Mouse (Mus musculus) liver, embryonic 15.5 days (tissue): ENCODE measurements around the gene Pum2. TPM values are rescaled to one million over a fixed set of nuclear protein-coding genes. Genes with fewer than 3 reads are reported as not detected.

Experiments used
- ATAC-seq: fragments of 200-750 bp; cut with Nextera tagmentation; 2 replicates; pipeline ENCODE4 v1.8.0; 2017; ENCODE audit warnings: moderate number of reproducible peaks, mild to moderate bottlenecking, moderate library complexity; ENCODE audit not compliant: insufficient read depth
- H3K27ac ChIP-seq: fragments of 300-500 bp; sonication (generic); replicated peaks from 2 replicates; pipeline ENCODE4 v1.5.1; 2015; ENCODE audit warnings: mild to moderate bottlenecking, inconsistent platforms
- H3K27me3 ChIP-seq: fragments of 300-500 bp; sonication (generic); 2 replicates; pipeline ENCODE4 v1.6.1; 2015; ENCODE audit warnings: mild to moderate bottlenecking, inconsistent platforms
- H3K36me3 ChIP-seq: fragments of 300-500 bp; sonication (generic); replicated peaks from 2 replicates; pipeline ENCODE4 v1.6.1; 2015; ENCODE audit warnings: moderate library complexity, mild to moderate bottlenecking, inconsistent platforms
- H3K4me1 ChIP-seq: fragments of 300-500 bp; sonication (generic); replicated peaks from 2 replicates; pipeline ENCODE4 v1.6.1; 2015; ENCODE audit warnings: inconsistent platforms
- H3K4me2 ChIP-seq: fragments of 300-500 bp; sonication (generic); 2 replicates; pipeline ENCODE4 v1.6.1; 2015; ENCODE audit warnings: moderate library complexity, mild to moderate bottlenecking, inconsistent platforms
- H3K4me3 ChIP-seq: fragments of 300-500 bp; sonication (generic); replicated peaks from 2 replicates; pipeline ENCODE4 v1.5.1; 2015; ENCODE audit warnings: mild to moderate bottlenecking, inconsistent platforms
- H3K9ac ChIP-seq: fragments of 300-500 bp; sonication (generic); 2 replicates; pipeline ENCODE4 v1.6.1; 2015; ENCODE audit warnings: moderate library complexity, mild to moderate bottlenecking, inconsistent platforms
- H3K9me3 ChIP-seq: fragments of 300-500 bp; sonication (generic); replicated peaks from 2 replicates; pipeline ENCODE4 v1.6.1; 2016; ENCODE audit warnings: inconsistent platforms
- WGBS: fragments of 180-500 bp; shearing (Covaris S2); methylation state at CpG from one replicate; pipeline ENCODE4 v1.1.7; 2015; ENCODE audit warnings: mixed read lengths; ENCODE audit not compliant: insufficient replicate concordance; 5-methylcytosine and 5-hydroxymethylcytosine counted together
- polyA plus RNA-seq: library from polyadenylated mRNA; unstranded; fragments of >200 nt; fragmentation: Nextera tagmentation; extraction: Ambion mirVana; gene quantifications from 2 replicates; pipeline ENCODE4 v1.2.1, GENCODE M21; 2015

The Pum2 gene
- polyA plus RNA-seq, 1 experiment from 2014 or later, result 14.1 TPM

GRCm38 (mm10) chr12:8703988-8704387 lies 30.1 kb downstream of the Pum2 start:
- peaks cover 36% of the 10 kb centered on the region for H3K36me3 ChIP-seq
- WGBS, result 56% methylated on average over 1 of the region's 1 CpGs
- no peak overlapping the region for H3K27ac ChIP-seq
- H3K4me1 ChIP-seq, result 0 out of 2 replicates have a peak, but pooled peaks cover 3% of the 10 kb centered on the region
- no peaks in the 10 kb centered on the region for H3K9me3 ChIP-seq
- no peaks in the 10 kb centered on the region for H3K27me3 ChIP-seq
- no peak overlapping the region for H3K4me3 ChIP-seq
- no peak for ATAC-seq
- no peak overlapping the region for H3K4me2 ChIP-seq
- H3K9ac ChIP-seq, result no peak overlapping the region

- Histone ChIP-seq H3K4me1 (0 out of 2 replicates have a peak, but pooled peaks cover 3% of the 10 kb centered on the region), H3K4me2 (no peak overlapping the region), H3K27me3 (no peaks in the 10 kb centered on the region), H3K27ac (no peak overlapping the region), H3K36me3 (peaks cover 41% of the 10 kb centered on the region), H3K9ac (no peak overlapping the region), H3K9me3 (no peaks in the 10 kb centered on the region), H3K4me3 (no peak overlapping the region)
- 43% methylated on average over 2 of the region's 2 CpGs for WGBS
- ATAC-seq, result no peak
Measured at GRCm38 (mm10) chr12:8708876-8709275, 34.9 kb downstream of the Pum2 start.

- Histone ChIP-seq H3K4me2 (no peak overlapping the region), H3K36me3 (peaks cover 28% of the 10 kb centered on the region), H3K27me3 (no peaks in the 10 kb centered on the region), H3K27ac (no peak overlapping the region), H3K4me1 (peaks cover 6% of the 10 kb centered on the region; the same call in 1 of the 2 replicates), H3K9ac (no peak overlapping the region), H3K9me3 (no peaks in the 10 kb centered on the region), H3K4me3 (no peak overlapping the region)
- 76% methylated on average over 2 of the region's 2 CpGs for WGBS
- ATAC-seq, result no peak
Measured at GRCm38 (mm10) chr12:8712665-8713064, 38.7 kb downstream of the Pum2 start.

- no peaks in the 10 kb centered on the region for H3K27me3 ChIP-seq
- peaks cover 20% of the 10 kb centered on the region for H3K36me3 ChIP-seq
- no peak overlapping the region for H3K4me3 ChIP-seq
- ATAC-seq, result no peak
- WGBS, result 35% methylated on average over 1 of the region's 1 CpGs
- H3K9me3 ChIP-seq, result no peaks in the 10 kb centered on the region
- H3K4me1 ChIP-seq, result peaks cover 3% of the 10 kb centered on the region; the same call in 1 of the 2 replicates
- H3K27ac ChIP-seq, result no peak overlapping the region
- no peak overlapping the region for H3K4me2 ChIP-seq
- no peak overlapping the region for H3K9ac ChIP-seq
Measured at GRCm38 (mm10) chr12:8716093-8716492, 42.2 kb downstream of the Pum2 start.

GRCm38 (mm10) chr12:8726890-8727289 lies 53.0 kb downstream of the Pum2 start:
- H3K27me3 ChIP-seq, result no peaks in the 10 kb centered on the region
- no peak overlapping the region for H3K4me3 ChIP-seq
- H3K9me3 ChIP-seq, result no peaks in the 10 kb centered on the region
- 70% methylated on average over 1 of the region's 1 CpGs for WGBS
- H3K9ac ChIP-seq, result no peak overlapping the region
- ATAC-seq, result no peak
- H3K36me3 ChIP-seq, result peaks cover 54% of the 10 kb centered on the region
- H3K4me1 ChIP-seq, result no peaks in the 10 kb centered on the region
- no peak overlapping the region for H3K4me2 ChIP-seq
- no peak overlapping the region for H3K27ac ChIP-seq

- Histone ChIP-seq H3K27me3 (no peaks in the 10 kb centered on the region), H3K4me1 (no peaks in the 10 kb centered on the region), H3K9ac (no peak overlapping the region), H3K4me2 (no peak overlapping the region), H3K9me3 (no peaks in the 10 kb centered on the region), H3K27ac (no peak overlapping the region), H3K36me3 (peaks cover 52% of the 10 kb centered on the region), H3K4me3 (no peak overlapping the region)
- no peak for ATAC-seq
- WGBS, result 91% methylated on average over 2 of the region's 2 CpGs
Measured at GRCm38 (mm10) chr12:8728739-8729138, 54.8 kb downstream of the Pum2 start.

GRCm38 (mm10) chr12:8753654-8754053 lies 79.7 kb downstream of the Pum2 start:
- Histone ChIP-seq H3K4me2 (no peak overlapping the region), H3K9ac (no peak overlapping the region), H3K36me3 (peaks cover 50% of the 10 kb centered on the region), H3K4me3 (no peak overlapping the region), H3K27me3 (no peaks in the 10 kb centered on the region), H3K9me3 (no peaks in the 10 kb centered on the region), H3K4me1 (no peaks in the 10 kb centered on the region), H3K27ac (no peak overlapping the region)
- no peak for ATAC-seq
- WGBS, result 88% methylated on average over 2 of the region's 2 CpGs

GRCm38 (mm10) chr12:8754116-8754515 lies 80.2 kb downstream of the Pum2 start:
- Histone ChIP-seq H3K4me3 (no peak overlapping the region), H3K4me1 (no peaks in the 10 kb centered on the region), H3K27ac (no peak overlapping the region), H3K4me2 (no peak overlapping the region), H3K27me3 (no peaks in the 10 kb centered on the region), H3K9me3 (no peaks in the 10 kb centered on the region), H3K9ac (no peak overlapping the region), H3K36me3 (peaks cover 45% of the 10 kb centered on the region)
- ATAC-seq, result no peak
- 73% methylated on average over 4 of the region's 4 CpGs for WGBS

- H3K36me3 ChIP-seq, result peaks cover 20% of the 10 kb centered on the region
- H3K27me3 ChIP-seq, result no peaks in the 10 kb centered on the region
- no peak for ATAC-seq
- WGBS, result 96% methylated on average over 3 of the region's 3 CpGs
- no peak overlapping the region for H3K4me3 ChIP-seq
- H3K9ac ChIP-seq, result no peak overlapping the region
- H3K9me3 ChIP-seq, result no peaks in the 10 kb centered on the region
- H3K27ac ChIP-seq, result no peak overlapping the region
- H3K4me2 ChIP-seq, result no peak overlapping the region
- no peaks in the 10 kb centered on the region for H3K4me1 ChIP-seq
Measured at GRCm38 (mm10) chr12:8758029-8758428, 84.1 kb downstream of the Pum2 start.

GRCm38 (mm10) chr12:8759115-8759514 lies 85.2 kb downstream of the Pum2 start:
- 57% methylated on average over 4 of the region's 4 CpGs for WGBS
- 0 out of 2 replicates have a peak, but pooled peaks cover 1% of the 10 kb centered on the region for H3K4me1 ChIP-seq
- no peaks in the 10 kb centered on the region for H3K27me3 ChIP-seq
- H3K9me3 ChIP-seq, result no peaks in the 10 kb centered on the region
- H3K4me3 ChIP-seq, result no peak overlapping the region
- H3K4me2 ChIP-seq, result no peak overlapping the region
- no peak overlapping the region for H3K9ac ChIP-seq
- peaks cover 9% of the 10 kb centered on the region for H3K36me3 ChIP-seq
- H3K27ac ChIP-seq, result no peak overlapping the region
- no peak for ATAC-seq

GRCm38 (mm10) chr12:8759779-8760178 lies 85.8 kb downstream of the Pum2 start:
- H3K27ac ChIP-seq, result no peak overlapping the region
- H3K27me3 ChIP-seq, result no peaks in the 10 kb centered on the region
- H3K9me3 ChIP-seq, result no peaks in the 10 kb centered on the region
- H3K4me2 ChIP-seq, result no peak overlapping the region
- ATAC-seq, result no peak
- H3K4me3 ChIP-seq, result no peak overlapping the region
- no peak overlapping the region for H3K9ac ChIP-seq
- peaks cover 2% of the 10 kb centered on the region; the same call in 1 of the 2 replicates for H3K36me3 ChIP-seq
- WGBS, result 71% methylated on average over 6 of the region's 6 CpGs
- H3K4me1 ChIP-seq, result 0 out of 2 replicates have a peak, but pooled peaks cover 4% of the 10 kb centered on the region

GRCm38 (mm10) chr12:8760561-8760960 lies 86.6 kb downstream of the Pum2 start:
- Histone ChIP-seq H3K4me3 (no peak overlapping the region), H3K27ac (no peak overlapping the region), H3K4me1 (0 out of 2 replicates have a peak, but pooled peaks cover 4% of the 10 kb centered on the region), H3K9ac (no peak overlapping the region), H3K9me3 (no peaks in the 10 kb centered on the region), H3K27me3 (no peaks in the 10 kb centered on the region), H3K4me2 (no peak overlapping the region), H3K36me3 (no peaks in the 10 kb centered on the region)
- 74% methylated on average over 6 of the region's 6 CpGs for WGBS
- ATAC-seq, result no peak
